ENCODE assay signal across 8 mouse cellular contexts in genomic region chr7:29953513-29954401, GRCm38 (mm10). TPM values are rescaled to one million over a fixed set of nuclear protein-coding genes. Genes with fewer than 3 reads are reported as not detected.
DNase-seq lines count a peak whose midpoint lies in the region; ATAC-seq and TF ChIP-seq lines count a peak whose summit lies in the region.

Zfp74 (minus strand) TSS chr7:29954089.

- TF ChIP-seq CTCF in Patski (IDR thresholded peaks at IDR 0.05), result no peak

- peaks cover 20% of the 10 kb centered on the region for H3K36me3 ChIP-seq in hindbrain, embryonic 13.5 days

- WGBS in hindbrain, embryonic 13.5 days, result under 1% methylated on average over 52 of the region's 52 CpGs

- H3K4me1 ChIP-seq in hindbrain, embryonic 13.5 days (replicated peaks), result peaks cover 6% of the 10 kb centered on the region; the same call in 1 of the 2 replicates

- in situ Hi-C loops in Patski (cut with MboI; ENCODE audit: low pct_unique_long_range_greater_than_20kb), result no loop called here

- H3K9me3 ChIP-seq in hindbrain, embryonic 13.5 days, result no peaks in the 10 kb centered on the region

- peak within 1 kb of the TSS; percentile 95 for H3K27ac ChIP-seq in hindbrain, embryonic 13.5 days

- POLR2A ChIA-PET in Patski (lab: Charles Lee), result interaction anchor here (0.9 kb wide), 1 partner anchor 12 kb away, joined by 3 read pairs; no protein-coding TSS in a partner anchor

- peak; percentile 65 for ATAC-seq in Patski
- ATAC-seq in hindbrain, embryonic 13.5 days (ENCODE audit: low FRiP score), result peak; percentile 91

- H3K4me2 ChIP-seq in hindbrain, embryonic 13.5 days, result peak within 1 kb of the TSS; percentile 62

- H3K4me3 ChIP-seq in hindbrain, embryonic 13.5 days, result peak within 1 kb of the TSS; percentile 77

- no peaks in the 10 kb centered on the region for H3K27me3 ChIP-seq in Patski
- no peaks in the 10 kb centered on the region for H3K27me3 ChIP-seq in hindbrain, embryonic 13.5 days

- DNase-seq in Patski (ENCODE audit: low read depth, low spot score), result peak; percentile 19
- DNase-seq in cerebellum, postnatal 14 days, result peak; percentile 83 to 86
- DNase-seq in frontal cortex, postnatal 14 days (ENCODE audit: low spot score in 2 of 2), result peak; percentile 50 to 67
- DNase-seq in layer of hippocampus, postnatal 25 days (ENCODE audit: extremely low spot score in 1 of 2, low spot score in 1 of 2), result peak; percentile 66 to 73
- DNase-seq in lung, postnatal 25 days (ENCODE audit: low spot score), result peak; percentile 80
- DNase-seq in retina, embryonic 14.5 days (ENCODE audit: low spot score), result peak; percentile 78
- DNase-seq in thymus, postnatal 4 days, result peak; percentile 83

- peak within 1 kb of the TSS; percentile 94 for H3K9ac ChIP-seq in hindbrain, embryonic 13.5 days

- CTCF ChIA-PET in Patski (lab: Charles Lee), result no interaction called here

RNA-seq across cellular contexts. Expression of gene Zfp74, which starts in this region (rescaled TPM):
- polyA plus RNA-seq in Patski (2021), result 12.1 TPM
- polyA plus RNA-seq in hindbrain, embryonic 13.5 days (2015; fragmentation: Nextera tagmentation; extraction: Ambion mirVana), result 17.5 and 18.4 TPM in 2 replicates
- 10 to 100 TPM; 15.1 to 16.7 TPM for total RNA-seq in layer of hippocampus, postnatal 25 days (2021)

Comparison
In these comparisons a context has a peak if more than half of its experiments do, and no peak if none do; other contexts are left out.
1. Peak in every context shown above with its lines: DNase-seq, ATAC-seq, H3K4me3 ChIP-seq and H3K27ac ChIP-seq.
2. DNase-seq: peak in every context shown above with its lines; median percentile 84 in cerebellum, postnatal 14 days; 83 in thymus, postnatal 4 days; 80 in lung, postnatal 25 days; 78 in retina, embryonic 14.5 days; 70 in layer of hippocampus, postnatal 25 days; 58 in frontal cortex, postnatal 14 days; 19 in Patski.